Mouse (Mus musculus): ENCODE measurements around the gene U2af2.

- TF ChIP-seq EP300 (optimal IDR thresholded peaks at IDR 0.05): no peak
- TF ChIP-seq CTCF (IDR thresholded peaks at IDR 0.05; ENCODE audit: low read depth): no peak
Measured at GRCm38 (mm10) chr7:5059421-5059820, 2.5 kb upstream of the U2af2 start.
